Mouse (Mus musculus) stomach, embryonic 16.5 days (tissue): ENCODE data around the gene Olfr1387. TPM values are rescaled to one million over a fixed set of nuclear protein-coding genes. Genes with fewer than 3 reads are reported as not detected.
"Not testable (repeated sequence)": the region's sequence is repeated elsewhere in the genome, so short reads cannot be mapped to it uniquely, and the experiment has no call there.

Experiments
- ATAC-seq: fragments of 200-750 bp; cut with Nextera tagmentation; 2 replicates; pipeline ENCODE4 v1.8.0; 2017; ENCODE audit warnings: moderate number of reproducible peaks, moderate TSS enrichment; ENCODE audit not compliant: insufficient read depth, low FRiP score
- H3K27ac ChIP-seq: fragments of 300-500 bp; sonication (generic); 2 replicates; pipeline ENCODE4 v1.5.1; 2014; ENCODE audit warnings: low read length
- H3K27me3 ChIP-seq: fragments of 300-500 bp; sonication (generic); 2 replicates; pipeline ENCODE4 v1.6.1; 2014; ENCODE audit warnings: low read length, control low read depth, mixed read lengths; ENCODE audit not compliant: control insufficient read depth, insufficient read depth
- H3K36me3 ChIP-seq: fragments of 300-500 bp; sonication (generic); 2 replicates; pipeline ENCODE4 v1.6.1; 2014; ENCODE audit warnings: low read length; ENCODE audit not compliant: control insufficient read depth, insufficient read depth
- H3K4me1 ChIP-seq: fragments of 300-500 bp; sonication (generic); 2 replicates; pipeline ENCODE4 v1.6.1; 2014; ENCODE audit warnings: low read length, control low read depth, mixed read lengths; ENCODE audit not compliant: control insufficient read depth, insufficient read depth
- H3K4me2 ChIP-seq: fragments of 300-500 bp; sonication (generic); 2 replicates; pipeline ENCODE4 v1.6.1; 2014; ENCODE audit warnings: low read depth, low read length, mixed read lengths
- H3K4me3 ChIP-seq: fragments of 300-500 bp; sonication (generic); replicated peaks from 2 replicates; pipeline ENCODE4 v1.5.1; 2014; ENCODE audit warnings: mild to moderate bottlenecking, low read length
- H3K9ac ChIP-seq: fragments of 300-500 bp; sonication (generic); 2 replicates; pipeline ENCODE4 v1.6.1; 2014; ENCODE audit warnings: low read length
- H3K9me3 ChIP-seq: fragments of 300-500 bp; sonication (generic); replicated peaks from 2 replicates; pipeline ENCODE4 v1.6.1; 2016; ENCODE audit warnings: low read length, control low read depth; ENCODE audit not compliant: control insufficient read depth
- WGBS: fragments of 180-500 bp; shearing (Covaris S2); extraction: QIAGEN DNeasy Blood & Tissue Kit; methylation state at CpG from one replicate; pipeline ENCODE4 v1.1.7; 2014; 5-methylcytosine and 5-hydroxymethylcytosine counted together
- polyA plus RNA-seq: library from polyadenylated mRNA; unstranded; fragments of >200 nt; fragmentation: Nextera tagmentation; extraction: Ambion mirVana; gene quantifications from 2 replicates; pipeline ENCODE4 v1.2.1, GENCODE M21; 2015

Gene Olfr1387
- polyA plus RNA-seq, 1 experiment from 2014 or later, result not detected

DNA sequence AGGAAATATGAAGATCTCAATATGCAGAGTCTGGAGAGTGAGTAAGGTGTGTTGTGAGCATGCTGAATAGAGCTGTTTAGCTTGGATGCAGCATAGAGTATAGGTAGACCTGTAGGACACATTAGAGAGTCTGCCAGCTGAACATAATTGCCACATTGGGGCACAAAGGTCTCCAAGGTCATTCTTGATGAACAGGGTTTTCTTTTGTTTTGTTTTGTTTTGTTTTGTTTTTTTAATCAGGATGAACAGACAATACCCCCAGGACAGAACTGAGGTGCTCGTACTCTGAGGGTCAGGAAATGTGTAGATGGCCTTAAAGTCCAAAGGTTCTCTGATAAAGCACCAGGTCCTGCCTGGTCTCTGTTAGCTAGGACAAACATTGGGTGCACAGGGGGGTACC lies 33.6 kb downstream of the Olfr1387 start, which contains the start of gene Olfr1385:
TSS of gene Olfr1385 (plus strand) at position 301 of the 400 bp plus-strand sequence.
- not testable (repeated sequence) for H3K9ac ChIP-seq, ATAC-seq, H3K4me3 ChIP-seq

More for the DNA sequence above, 33.6 kb downstream of the Olfr1387 start, which contains the start of gene Olfr1385:
- not testable (repeated sequence) for H3K27me3 ChIP-seq, H3K9me3 ChIP-seq, H3K27ac ChIP-seq, H3K4me2 ChIP-seq, H3K4me1 ChIP-seq, H3K36me3 ChIP-seq
- WGBS, result 62% methylated on average over 1 of the region's 1 CpGs

Other genes with a start within 250 kb of the Olfr1387 start
- gene Mgat1, start 211.2 kb upstream of the Olfr1387 start, polyA plus RNA-seq, result 65.9 and 70.1 TPM in 2 replicates
- gene Olfr1393, start 177.0 kb upstream of the Olfr1387 start, polyA plus RNA-seq, result 0.10 TPM in 1 of 2 replicates, not detected in the other
- gene Olfr1392, start 170.1 kb upstream of the Olfr1387 start, polyA plus RNA-seq, result 0.08 TPM in 1 of 2 replicates, not detected in the other
- not detected in 2 replicates for gene Olfr10, start 150.6 kb upstream of the Olfr1387 start, polyA plus RNA-seq
- gene Olfr1391, start 132.6 kb upstream of the Olfr1387 start, polyA plus RNA-seq, result not detected in 2 replicates
- gene Olfr1390, start 120.2 kb upstream of the Olfr1387 start, polyA plus RNA-seq, result not detected in 2 replicates
- gene Olfr1389, start 32.3 kb upstream of the Olfr1387 start, polyA plus RNA-seq, result not detected in 2 replicates
- gene Olfr1388, start 18.7 kb upstream of the Olfr1387 start, polyA plus RNA-seq, result 0.18 TPM in 1 of 2 replicates, not detected in the other
- not detected in 2 replicates for gene Olfr1386, start 9.7 kb downstream of the Olfr1387 start, polyA plus RNA-seq
- gene Olfr1385, start 33.7 kb downstream of the Olfr1387 start, polyA plus RNA-seq, result not detected in 2 replicates
- gene Olfr1384, start 51.4 kb downstream of the Olfr1387 start, polyA plus RNA-seq, result not detected in 2 replicates
- not detected in 2 replicates for gene Olfr1383, start 64.3 kb downstream of the Olfr1387 start, polyA plus RNA-seq
- not detected in 2 replicates for gene Olfr1382, start 72.9 kb downstream of the Olfr1387 start, polyA plus RNA-seq
- gene Olfr1381, start 88.1 kb downstream of the Olfr1387 start, polyA plus RNA-seq, result not detected in 2 replicates
- not detected in 2 replicates for gene Olfr1380, start 101.5 kb downstream of the Olfr1387 start, polyA plus RNA-seq
- gene Flt4, start 153.9 kb downstream of the Olfr1387 start, polyA plus RNA-seq, result 5.5 and 5.8 TPM in 2 replicates
- not detected in 2 replicates for gene Scgb3a1, start 208.3 kb downstream of the Olfr1387 start, polyA plus RNA-seq